Mouse (Mus musculus): Measurements from ENCODE around the gene Ndrg4. TPM values are rescaled to one million over a fixed set of nuclear protein-coding genes. Genes with fewer than 3 reads are reported as not detected.

The Ndrg4 gene
- polyA plus RNA-seq, 1 experiment from 2014 or later, result 374 TPM

DNA sequence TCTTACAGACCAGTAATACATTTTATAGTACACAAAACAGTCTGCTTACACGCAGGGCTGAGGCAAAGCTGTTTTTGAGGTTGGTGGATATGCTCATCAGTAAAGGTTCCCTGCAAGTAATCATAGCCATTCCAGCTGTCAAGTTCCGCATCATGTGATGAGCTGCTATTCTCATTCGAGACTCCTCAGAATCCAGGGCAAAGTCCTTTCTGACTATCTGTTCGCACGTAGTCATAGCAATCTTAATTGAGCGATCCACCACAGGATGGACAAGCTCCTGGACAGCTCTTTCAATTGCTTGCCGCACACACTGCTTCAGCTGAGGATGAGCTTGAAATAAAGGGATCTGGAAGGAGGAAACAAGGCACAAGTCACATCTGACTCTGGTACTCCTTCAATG lies 65.0 kb downstream of the Ndrg4 start:
- Histone ChIP-seq H3K4me2 (ENCODE audit: low read depth, low read length) (no peak overlapping the region), H3K9ac (ENCODE audit: low read length) (no peak overlapping the region), H3K4me3 (ENCODE audit: low read length) (no peak overlapping the region), H3K9me3 (replicated peaks; ENCODE audit: control insufficient read depth, low read length) (no peaks in the 10 kb centered on the region), H3K4me1 (ENCODE audit: control insufficient read depth, insufficient read depth, low read length) (no peaks in the 10 kb centered on the region), H3K27me3 (ENCODE audit: control insufficient read depth, insufficient read depth, low read length) (no peaks in the 10 kb centered on the region), H3K36me3 (ENCODE audit: control insufficient read depth, insufficient read depth) (peaks cover 78% of the 10 kb centered on the region), H3K27ac (ENCODE audit: low read length) (no peak overlapping the region)
- no peak for ATAC-seq (replicated peaks; ENCODE audit: extremely low read depth, insufficient read depth, low FRiP score)
- WGBS, result 87% methylated on average over 7 of the region's 7 CpGs

DNA sequence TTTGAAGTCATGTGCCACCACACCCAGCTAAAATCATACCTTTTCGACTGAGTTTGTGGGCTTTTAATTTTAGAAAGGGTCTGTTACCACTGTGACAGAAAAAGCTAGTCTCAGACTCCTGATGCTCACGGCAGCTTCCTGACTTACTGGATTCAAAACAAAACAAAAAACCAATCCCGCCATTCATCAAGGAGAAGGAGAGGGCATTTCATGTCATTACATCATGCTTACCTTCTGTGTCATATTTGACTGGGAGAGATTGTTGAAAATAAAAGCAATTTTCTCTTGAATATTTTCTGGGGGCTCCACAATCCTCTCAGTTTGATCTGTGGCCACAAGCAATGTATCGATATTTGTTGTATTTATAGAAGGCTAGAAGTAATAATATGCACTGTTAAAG lies 71.2 kb downstream of the Ndrg4 start:
- H3K27ac ChIP-seq (ENCODE audit: low read length), result no peak overlapping the region
- 84% methylated on average over 4 of the region's 4 CpGs for WGBS
- H3K4me3 ChIP-seq (ENCODE audit: low read length), result no peak overlapping the region
- no peaks in the 10 kb centered on the region for H3K9me3 ChIP-seq (replicated peaks; ENCODE audit: control insufficient read depth, low read length)
- H3K27me3 ChIP-seq (ENCODE audit: control insufficient read depth, insufficient read depth, low read length), result no peaks in the 10 kb centered on the region
- ATAC-seq (replicated peaks; ENCODE audit: extremely low read depth, insufficient read depth, low FRiP score), result no peak
- H3K36me3 ChIP-seq (ENCODE audit: control insufficient read depth, insufficient read depth), result peaks cover 67% of the 10 kb centered on the region
- no peaks in the 10 kb centered on the region for H3K4me1 ChIP-seq (ENCODE audit: control insufficient read depth, insufficient read depth, low read length)
- no peak overlapping the region for H3K4me2 ChIP-seq (ENCODE audit: low read depth, low read length)
- H3K9ac ChIP-seq (ENCODE audit: low read length), result no peak overlapping the region

DNA sequence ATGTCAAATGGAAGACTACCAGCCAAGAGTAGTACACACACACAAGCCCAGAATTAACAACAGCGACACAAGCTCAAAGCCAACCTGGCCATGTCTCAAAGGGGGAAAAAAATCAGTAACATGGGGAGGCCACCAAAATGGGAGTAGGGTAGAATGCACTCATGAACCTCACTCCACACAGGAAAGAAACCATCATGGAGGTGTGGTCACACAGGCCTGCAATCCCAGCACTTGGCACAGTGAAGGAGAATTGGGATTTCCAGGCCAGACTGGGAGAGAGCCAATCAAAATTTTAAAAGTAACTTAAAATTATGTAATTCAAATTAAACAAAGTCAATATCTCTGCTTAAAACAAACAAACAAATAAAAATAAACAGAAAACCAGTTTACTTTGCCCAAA lies 75.1 kb downstream of the Ndrg4 start:
- Histone ChIP-seq H3K36me3 (ENCODE audit: control insufficient read depth, insufficient read depth) (peaks cover 60% of the 10 kb centered on the region), H3K9me3 (replicated peaks; ENCODE audit: control insufficient read depth, low read length) (no peaks in the 10 kb centered on the region), H3K27me3 (ENCODE audit: control insufficient read depth, insufficient read depth, low read length) (no peaks in the 10 kb centered on the region), H3K27ac (ENCODE audit: low read length) (no peak overlapping the region), H3K4me3 (ENCODE audit: low read length) (no peak overlapping the region), H3K4me2 (ENCODE audit: low read depth, low read length) (no peak overlapping the region), H3K4me1 (ENCODE audit: control insufficient read depth, insufficient read depth, low read length) (no peaks in the 10 kb centered on the region), H3K9ac (ENCODE audit: low read length) (no peak overlapping the region)
- WGBS, result 100% methylated on average over 1 of the region's 1 CpGs
- ATAC-seq (replicated peaks; ENCODE audit: extremely low read depth, insufficient read depth, low FRiP score), result no peak

DNA sequence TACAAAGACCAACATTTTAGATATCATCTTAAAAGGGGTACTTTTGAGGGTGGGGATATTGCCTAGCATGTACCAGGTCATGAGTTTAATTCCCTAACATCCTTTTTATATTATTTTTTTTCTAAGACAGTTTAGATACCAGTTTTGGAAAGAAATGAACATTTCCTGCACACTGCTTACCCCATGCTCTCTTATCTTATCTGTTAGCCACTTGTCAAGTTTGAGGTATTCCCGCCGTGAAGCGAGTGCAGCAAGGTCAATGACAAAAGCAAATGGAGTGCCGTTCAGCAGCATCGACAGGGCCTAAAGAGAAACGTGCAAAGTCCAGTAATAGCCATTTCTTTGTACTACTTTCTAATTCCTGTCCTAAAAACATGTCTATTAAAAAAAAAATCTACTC lies 83.5 kb downstream of the Ndrg4 start:
- Histone ChIP-seq H3K9ac (ENCODE audit: low read length) (no peak overlapping the region), H3K4me2 (ENCODE audit: low read depth, low read length) (no peak overlapping the region), H3K27ac (ENCODE audit: low read length) (no peak overlapping the region), H3K27me3 (ENCODE audit: control insufficient read depth, insufficient read depth, low read length) (no peaks in the 10 kb centered on the region), H3K36me3 (ENCODE audit: control insufficient read depth, insufficient read depth) (peaks cover 57% of the 10 kb centered on the region), H3K4me1 (ENCODE audit: control insufficient read depth, insufficient read depth, low read length) (no peaks in the 10 kb centered on the region), H3K9me3 (replicated peaks; ENCODE audit: control insufficient read depth, low read length) (no peaks in the 10 kb centered on the region), H3K4me3 (ENCODE audit: low read length) (no peak overlapping the region)
- 21% methylated on average over 6 of the region's 6 CpGs for WGBS
- ATAC-seq (replicated peaks; ENCODE audit: extremely low read depth, insufficient read depth, low FRiP score), result no peak

DNA sequence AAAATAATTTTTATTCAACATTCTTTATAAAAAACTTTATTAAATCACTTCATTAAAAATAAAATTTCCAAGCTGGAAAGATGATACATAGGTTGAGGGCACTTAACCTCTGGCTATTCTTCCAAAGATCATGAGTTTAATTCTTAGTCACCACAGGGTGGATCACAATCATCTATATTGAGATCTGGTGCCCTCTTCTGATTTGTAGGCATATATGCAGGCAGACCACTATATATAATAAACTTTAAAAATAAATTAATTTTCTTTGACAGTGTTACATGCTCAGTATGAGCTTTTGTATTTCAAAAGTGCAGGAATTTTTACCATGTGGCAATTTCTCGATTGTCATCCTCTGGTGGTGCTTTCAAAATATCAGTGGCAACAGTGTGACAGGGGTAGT lies 87.4 kb downstream of the Ndrg4 start:
- Histone ChIP-seq H3K9ac (ENCODE audit: low read length) (no peak overlapping the region), H3K27me3 (ENCODE audit: control insufficient read depth, insufficient read depth, low read length) (no peaks in the 10 kb centered on the region), H3K4me2 (ENCODE audit: low read depth, low read length) (no peak overlapping the region), H3K4me1 (ENCODE audit: control insufficient read depth, insufficient read depth, low read length) (no peaks in the 10 kb centered on the region), H3K4me3 (ENCODE audit: low read length) (no peak overlapping the region), H3K27ac (ENCODE audit: low read length) (no peak overlapping the region), H3K36me3 (ENCODE audit: control insufficient read depth, insufficient read depth) (peaks cover 66% of the 10 kb centered on the region), H3K9me3 (replicated peaks; ENCODE audit: control insufficient read depth, low read length) (no peaks in the 10 kb centered on the region)
- 83% methylated on average over 1 of the region's 1 CpGs for WGBS
- ATAC-seq (replicated peaks; ENCODE audit: extremely low read depth, insufficient read depth, low FRiP score), result no peak

Small RNA genes lying within 50 kb of the gene (microRNA-seq; reads per million reads assigned to microRNA genes)
- gene Mir7073, result not detected

Other genes starting within 250 kb of the Ndrg4 start
- gene Cfap20, start 242.1 kb upstream of the Ndrg4 start, polyA plus RNA-seq (2015; fragmentation: Nextera tagmentation; extraction: Ambion mirVana), result 155 and 167 TPM in 2 replicates
- gene Csnk2a2, start 186.9 kb upstream of the Ndrg4 start, polyA plus RNA-seq (2015; fragmentation: Nextera tagmentation; extraction: Ambion mirVana), result 6.0 and 6.1 TPM in 2 replicates
- gene Ccdc113, start 142.9 kb upstream of the Ndrg4 start, polyA plus RNA-seq (2015; fragmentation: Nextera tagmentation; extraction: Ambion mirVana), result 2.6 and 3.1 TPM in 2 replicates
- not detected in 2 replicates for gene Prss54, start 100.6 kb upstream of the Ndrg4 start, polyA plus RNA-seq (2015; fragmentation: Nextera tagmentation; extraction: Ambion mirVana)
- 13.4 and 13.8 TPM in 2 replicates for gene Gins3, start 43.5 kb upstream of the Ndrg4 start, polyA plus RNA-seq (2015; fragmentation: Nextera tagmentation; extraction: Ambion mirVana)
- gene Setd6, start 38.9 kb downstream of the Ndrg4 start, polyA plus RNA-seq (2015; fragmentation: Nextera tagmentation; extraction: Ambion mirVana), result 16.5 and 17.3 TPM in 2 replicates
- 49.2 and 51.2 TPM in 2 replicates for gene Cnot1, start 130.5 kb downstream of the Ndrg4 start, polyA plus RNA-seq (2015; fragmentation: Nextera tagmentation; extraction: Ambion mirVana)
- 228 and 285 TPM in 2 replicates for gene Sap18b, start 148.4 kb downstream of the Ndrg4 start, polyA plus RNA-seq (2015; fragmentation: Nextera tagmentation; extraction: Ambion mirVana)
- gene Slc38a7, start 176.6 kb downstream of the Ndrg4 start, polyA plus RNA-seq (2015; fragmentation: Nextera tagmentation; extraction: Ambion mirVana), result 11.4 and 11.7 TPM in 2 replicates
- gene Got2, start 211.6 kb downstream of the Ndrg4 start, polyA plus RNA-seq (2015; fragmentation: Nextera tagmentation; extraction: Ambion mirVana), result 478 and 487 TPM in 2 replicates

Data from heart, embryonic 16.5 days (tissue).